In the genomic region with DNA sequence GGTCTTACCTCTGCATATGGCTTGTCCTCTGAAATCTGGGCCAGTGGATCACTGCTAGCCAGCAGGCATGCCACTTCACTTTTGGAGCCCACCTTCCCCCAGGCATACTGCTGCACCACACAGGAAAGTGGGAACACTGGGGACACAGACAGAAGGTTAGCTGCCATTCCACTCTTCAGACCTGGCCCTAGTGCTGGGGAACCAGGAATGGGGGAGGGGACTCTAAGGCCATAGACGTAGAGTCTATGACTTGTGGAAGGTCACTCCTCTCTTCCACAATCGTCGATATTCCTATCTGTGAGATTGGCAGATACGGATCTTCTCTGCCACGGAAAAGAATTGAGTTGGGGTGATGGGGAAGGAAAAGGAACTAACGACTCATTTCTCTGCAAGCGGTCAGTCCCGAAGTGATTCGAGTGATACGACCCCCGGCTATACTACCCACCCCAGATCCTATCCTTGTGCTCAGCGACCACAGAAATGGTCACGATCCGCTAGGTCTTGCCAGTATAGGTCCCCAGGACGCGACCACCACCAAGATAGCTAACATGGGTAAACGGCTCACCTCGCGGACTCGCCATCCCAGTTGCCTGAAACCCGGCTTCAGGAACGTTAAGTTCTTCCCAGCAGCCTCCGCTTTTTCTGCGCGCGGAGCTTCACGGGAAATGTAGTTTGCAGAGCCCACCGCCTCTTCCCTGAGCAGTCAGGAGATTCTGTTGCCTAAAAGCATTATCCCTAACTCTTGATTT, we compare ENCODE assay signal across 8 mouse cellular contexts. TPM values are rescaled to one million over a fixed set of nuclear protein-coding genes. Genes with fewer than 3 reads are reported as not detected.
DNase-seq lines count a peak whose midpoint lies in the region; ATAC-seq and TF ChIP-seq lines count a peak whose summit lies in the region.

A gene (minus strand): TSS at position 625 of the 749 bp plus-strand sequence.

- POLR2A ChIA-PET in Patski (lab: Charles Lee) = interaction anchor here (0.7 to 1.1 kb wide), 3 partner anchors 9 to 13 kb away, joined by 3 to 4 read pairs (median 3); no protein-coding TSS in a partner anchor

- TF ChIP-seq CTCF in Patski (IDR thresholded peaks at IDR 0.05) = no peak

- H3K4me2 ChIP-seq in hindbrain, embryonic 13.5 days = peak within 1 kb of the TSS; percentile 84

- H3K36me3 ChIP-seq in hindbrain, embryonic 13.5 days = peaks cover 33% of the 10 kb centered on the region

- peak within 1 kb of the TSS; percentile 35 for H3K27ac ChIP-seq in hindbrain, embryonic 13.5 days

- ATAC-seq in Patski = no peak
- ATAC-seq in hindbrain, embryonic 13.5 days (ENCODE audit: low FRiP score) = peak; percentile 72
- no peak for ATAC-seq in activated CD4-positive, CD25-positive, alpha-beta regulatory T cell, adult 4 months

- WGBS in hindbrain, embryonic 13.5 days = 2% methylated on average over 28 of the region's 28 CpGs

- H3K9ac ChIP-seq in hindbrain, embryonic 13.5 days = peak within 1 kb of the TSS; percentile 82

- no peaks in the 10 kb centered on the region for H3K9me3 ChIP-seq in hindbrain, embryonic 13.5 days

- peaks cover 21% of the 10 kb centered on the region for H3K4me1 ChIP-seq in hindbrain, embryonic 13.5 days (replicated peaks)

- DNase-seq in Patski (ENCODE audit: low read depth, low spot score) = no peak
- DNase-seq in cerebellum, postnatal 14 days = peak; percentile 80 to 84
- peak; percentile 60 to 62 for DNase-seq in frontal cortex, postnatal 25 days (ENCODE audit: low spot score in 2 of 2)
- DNase-seq in layer of hippocampus, postnatal 36 days = peak; percentile 77 to 78
- DNase-seq in lung, postnatal 4 days = peak; percentile 66 to 73
- DNase-seq in right cerebral cortex, adult 18-20 months = peak; percentile 87

- CTCF ChIA-PET in Patski (lab: Charles Lee) = interaction anchor here (0.9 kb wide), 1 partner anchor 9 kb away, joined by 3 read pairs; no protein-coding TSS in a partner anchor

- no peaks in the 10 kb centered on the region for H3K27me3 ChIP-seq in Patski
- H3K27me3 ChIP-seq in hindbrain, embryonic 13.5 days = no peaks in the 10 kb centered on the region

- H3K4me3 ChIP-seq in hindbrain, embryonic 13.5 days = peak within 1 kb of the TSS; percentile 69

- in situ Hi-C loops in Patski (cut with MboI; ENCODE audit: low pct_unique_long_range_greater_than_20kb) = no loop called here

RNA-seq across cellular contexts. Expression of the gene that starts here (rescaled TPM):
- 39.1 TPM for polyA plus RNA-seq in Patski (2021)
- polyA plus RNA-seq in hindbrain, embryonic 13.5 days (2015; fragmentation: Nextera tagmentation; extraction: Ambion mirVana) = 67.9 and 75.2 TPM in 2 replicates
- 10 to 100 TPM; 65.9 to 66.3 TPM for total RNA-seq in layer of hippocampus, postnatal 36 days (2021)
- 10 to 100 TPM in 1 of 2 experiments, 1 to 10 TPM in 1; 7.8 to 14.8 TPM for polyA plus RNA-seq in activated CD4-positive, CD25-positive, alpha-beta regulatory T cell, adult 4 months (2017; shearing (Covaris generic))
